Mouse (Mus musculus): ENCODE data around the gene Tnfrsf18. TPM values are rescaled to one million over a fixed set of nuclear protein-coding genes. Genes with fewer than 3 reads are reported as not detected.
A peak's percentile ranks its signal among the peaks of the same experiment; 100 is the strongest.

Tnfrsf18 gene
- total and polyA plus RNA-seq, 2 experiments = 0.81 TPM; not detected in 1

GRCm38 (mm10) chr4:155992241-155992905, 33.6 kb upstream of the Tnfrsf18 start, which contains the start of the genes B3galt6 and Sdf4:
Gene B3galt6 (minus strand): TSS chr4:155992649.
Gene Sdf4 (plus strand): TSS chr4:155992872.
- Histone ChIP-seq H3K79me2 (ENCODE audit: control insufficient read depth, insufficient read depth, low read length) (peaks cover 14% of the 10 kb centered on the region; the same call in 1 of the 2 replicates), H3K36me3 (ENCODE audit: control insufficient read depth, insufficient read depth, low read length) (peaks cover 5% of the 10 kb centered on the region; the same call in 1 of the 2 replicates), H3K4me3 (ENCODE audit: insufficient read depth, low read depth, low read length) (peak within 1 kb of the TSS; percentile 81), H3K9ac (ENCODE audit: low read depth, low read length) (peak within 1 kb of the TSS; percentile 93), H3K27ac (replicated peaks; ENCODE audit: insufficient read depth, low read depth, low read length) (peak within 1 kb of the TSS; percentile 91), H3K4me1 (ENCODE audit: control insufficient read depth, insufficient read depth, low read length) (peaks cover 10% of the 10 kb centered on the region; the same call in 1 of the 2 replicates), H3K27me3 (ENCODE audit: control insufficient read depth, insufficient read depth, low read length) (no peaks in the 10 kb centered on the region)
- DNase-seq (ENCODE audit: extremely low read depth, low read depth, low spot score) = peak; percentile 64
- WGBS = under 1% methylated on average over 99 of the region's 99 CpGs
- TF ChIP-seq CTCF (IDR thresholded peaks at IDR 0.05; ENCODE audit: low read depth, low read length) (peak; percentile 81), POLR2A (IDR thresholded peaks at IDR 0.05; ENCODE audit: extremely low read depth, insufficient read depth, low read length) (peak; percentile 40; the same call in 1 of the 2 replicates)

- under 1% methylated on average over 70 of the region's 70 CpGs for WGBS
- no peak for TF ChIP-seq CTCF (IDR thresholded peaks at IDR 0.05; ENCODE audit: low read depth, low read length)
- no peak for TF ChIP-seq POLR2A (IDR thresholded peaks at IDR 0.05; ENCODE audit: extremely low read depth, insufficient read depth, low read length)
- peak; percentile 85 for DNase-seq (ENCODE audit: extremely low read depth, low read depth, low spot score)
- H3K27me3 ChIP-seq (ENCODE audit: control insufficient read depth, insufficient read depth, low read length) = no peaks in the 10 kb centered on the region
- H3K27ac ChIP-seq (replicated peaks; ENCODE audit: insufficient read depth, low read depth, low read length) = peak overlapping the region; percentile 91
- H3K4me1 ChIP-seq (ENCODE audit: control insufficient read depth, insufficient read depth, low read length) = peaks cover 10% of the 10 kb centered on the region
- peak overlapping the region; percentile 90 for H3K9ac ChIP-seq (ENCODE audit: low read depth, low read length)
- peak overlapping the region; percentile 76 for H3K4me3 ChIP-seq (ENCODE audit: insufficient read depth, low read depth, low read length)
- H3K36me3 ChIP-seq (ENCODE audit: control insufficient read depth, insufficient read depth, low read length) = peaks cover 9% of the 10 kb centered on the region; the same call in 1 of the 2 replicates
- H3K79me2 ChIP-seq (ENCODE audit: control insufficient read depth, insufficient read depth, low read length) = peaks cover 14% of the 10 kb centered on the region; the same call in 1 of the 2 replicates
Measured at GRCm38 (mm10) chr4:155992906-155993547, 32.9 kb upstream of the Tnfrsf18 start.

GRCm38 (mm10) chr4:155993606-155994005, 32.4 kb upstream of the Tnfrsf18 start:
- H3K4me1 ChIP-seq (ENCODE audit: control insufficient read depth, insufficient read depth, low read length) = peaks cover 10% of the 10 kb centered on the region
- H3K4me3 ChIP-seq (ENCODE audit: insufficient read depth, low read depth, low read length) = peak overlapping the region; percentile 76
- TF ChIP-seq POLR2A (IDR thresholded peaks at IDR 0.05; ENCODE audit: extremely low read depth, insufficient read depth, low read length) (no peak), CTCF (IDR thresholded peaks at IDR 0.05; ENCODE audit: low read depth, low read length) (no peak)
- WGBS = 2% methylated on average over 15 of the region's 15 CpGs
- H3K79me2 ChIP-seq (ENCODE audit: control insufficient read depth, insufficient read depth, low read length) = peaks cover 14% of the 10 kb centered on the region; the same call in 1 of the 2 replicates
- H3K27ac ChIP-seq (replicated peaks; ENCODE audit: insufficient read depth, low read depth, low read length) = peak overlapping the region; percentile 91
- H3K36me3 ChIP-seq (ENCODE audit: control insufficient read depth, insufficient read depth, low read length) = peaks cover 11% of the 10 kb centered on the region; the same call in 1 of the 2 replicates
- H3K9ac ChIP-seq (ENCODE audit: low read depth, low read length) = peak overlapping the region; percentile 87
- peak; percentile 15 for DNase-seq (ENCODE audit: extremely low read depth, low read depth, low spot score)
- no peaks in the 10 kb centered on the region for H3K27me3 ChIP-seq (ENCODE audit: control insufficient read depth, insufficient read depth, low read length)

- 94% methylated on average over 3 of the region's 3 CpGs for WGBS
- TF ChIP-seq POLR2A (IDR thresholded peaks at IDR 0.05; ENCODE audit: extremely low read depth, insufficient read depth, low read length) (no peak), CTCF (IDR thresholded peaks at IDR 0.05; ENCODE audit: low read depth, low read length) (no peak)
Measured at GRCm38 (mm10) chr4:156004109-156004508, 21.9 kb upstream of the Tnfrsf18 start.

GRCm38 (mm10) chr4:156008369-156008768, 17.6 kb upstream of the Tnfrsf18 start:
- Histone ChIP-seq H3K79me2 (ENCODE audit: control insufficient read depth, insufficient read depth, low read length) (no peaks in the 10 kb centered on the region), H3K36me3 (ENCODE audit: control insufficient read depth, insufficient read depth, low read length) (peaks cover 65% of the 10 kb centered on the region), H3K27ac (replicated peaks; ENCODE audit: insufficient read depth, low read depth, low read length) (no peak overlapping the region), H3K27me3 (ENCODE audit: control insufficient read depth, insufficient read depth, low read length) (no peaks in the 10 kb centered on the region), H3K9ac (ENCODE audit: low read depth, low read length) (no peak overlapping the region), H3K4me1 (ENCODE audit: control insufficient read depth, insufficient read depth, low read length) (no peaks in the 10 kb centered on the region), H3K4me3 (ENCODE audit: insufficient read depth, low read depth, low read length) (no peak overlapping the region)
- DNase-seq (ENCODE audit: extremely low read depth, low read depth, low spot score) = no peak
- TF ChIP-seq POLR2A (IDR thresholded peaks at IDR 0.05; ENCODE audit: extremely low read depth, insufficient read depth, low read length) (no peak), CTCF (IDR thresholded peaks at IDR 0.05; ENCODE audit: low read depth, low read length) (no peak)
- 94% methylated on average over 4 of the region's 4 CpGs for WGBS

More at GRCm38 (mm10) chr4:156004109-156004508, 21.9 kb upstream of the Tnfrsf18 start:
- H3K4me3 ChIP-seq (ENCODE audit: insufficient read depth, low read depth, low read length) = no peak overlapping the region
- H3K9ac ChIP-seq (ENCODE audit: low read depth, low read length) = no peak overlapping the region
- H3K27me3 ChIP-seq (ENCODE audit: control insufficient read depth, insufficient read depth, low read length) = no peaks in the 10 kb centered on the region
- no peak overlapping the region for H3K27ac ChIP-seq (replicated peaks; ENCODE audit: insufficient read depth, low read depth, low read length)
- no peak for DNase-seq (ENCODE audit: extremely low read depth, low read depth, low spot score)
- no peaks in the 10 kb centered on the region for H3K4me1 ChIP-seq (ENCODE audit: control insufficient read depth, insufficient read depth, low read length)
- H3K79me2 ChIP-seq (ENCODE audit: control insufficient read depth, insufficient read depth, low read length) = no peaks in the 10 kb centered on the region
- peaks cover 74% of the 10 kb centered on the region for H3K36me3 ChIP-seq (ENCODE audit: control insufficient read depth, insufficient read depth, low read length)

Data from liver, adult 2 months (tissue).